Mouse (Mus musculus): ENCODE data around the gene Slc1a1.

The Slc1a1 gene

DNA sequence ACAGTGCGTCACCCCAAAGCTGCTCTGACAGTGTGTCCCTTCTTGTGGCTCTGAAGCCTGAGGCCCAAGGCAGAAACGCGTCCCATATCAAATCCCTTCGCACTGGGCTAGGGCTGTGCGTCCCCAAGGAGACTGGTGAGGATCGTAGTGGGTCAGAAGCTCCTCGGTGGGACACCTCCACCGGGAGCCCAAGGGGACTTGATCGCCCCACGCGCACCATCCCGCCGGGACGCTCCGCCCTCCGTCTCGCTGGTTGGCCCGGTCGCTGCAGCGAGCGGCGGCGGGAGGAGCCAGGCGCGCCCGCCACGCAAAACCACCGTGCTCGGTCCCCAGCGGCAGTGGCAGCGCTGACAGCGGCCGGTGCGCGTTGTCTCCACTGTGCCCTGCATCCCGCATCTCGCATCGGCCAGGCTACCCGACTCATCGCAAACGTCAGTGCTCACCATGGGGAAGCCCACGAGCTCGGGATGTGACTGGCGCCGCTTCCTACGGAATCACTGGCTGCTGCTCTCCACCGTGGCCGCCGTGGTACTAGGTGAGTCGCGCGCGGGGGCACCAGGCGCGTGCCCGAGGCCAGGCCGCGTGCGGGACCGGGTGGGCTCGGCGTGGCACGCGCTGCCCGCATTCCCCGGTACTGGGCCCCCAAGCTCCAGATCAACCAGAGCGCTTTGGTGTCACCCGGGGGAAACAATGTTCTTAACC, at the start of gene Slc1a1:
Gene Slc1a1 (plus strand): TSS at position 252 of the 702 bp plus-strand sequence.
- ATAC-seq (ENCODE audit: insufficient number of reproducible peaks, low FRiP score, low TSS enrichment) = peak; percentile 87

DNA sequence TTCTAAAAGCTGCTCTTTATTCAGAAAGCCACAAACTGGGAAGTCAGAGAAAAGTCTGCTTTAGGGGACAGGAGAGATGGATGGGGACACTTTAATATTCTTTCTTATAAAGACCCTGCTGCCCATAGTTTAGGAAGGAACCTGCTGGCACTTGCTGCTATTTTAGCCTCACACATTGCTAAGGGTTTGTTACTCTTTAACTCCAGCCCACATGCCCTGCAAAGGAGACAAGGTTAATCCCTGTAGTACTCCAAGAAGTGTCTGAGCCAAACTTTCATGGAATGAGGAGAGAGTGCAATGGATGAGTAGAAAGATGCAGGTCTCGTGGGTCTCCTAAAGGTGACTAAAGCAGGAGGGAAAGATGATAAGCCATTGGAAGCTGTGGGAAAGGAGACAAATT, 44.7 kb upstream of the Slc1a1 start:
- ATAC-seq (ENCODE audit: insufficient number of reproducible peaks, low FRiP score, low TSS enrichment) = no peak

DNA sequence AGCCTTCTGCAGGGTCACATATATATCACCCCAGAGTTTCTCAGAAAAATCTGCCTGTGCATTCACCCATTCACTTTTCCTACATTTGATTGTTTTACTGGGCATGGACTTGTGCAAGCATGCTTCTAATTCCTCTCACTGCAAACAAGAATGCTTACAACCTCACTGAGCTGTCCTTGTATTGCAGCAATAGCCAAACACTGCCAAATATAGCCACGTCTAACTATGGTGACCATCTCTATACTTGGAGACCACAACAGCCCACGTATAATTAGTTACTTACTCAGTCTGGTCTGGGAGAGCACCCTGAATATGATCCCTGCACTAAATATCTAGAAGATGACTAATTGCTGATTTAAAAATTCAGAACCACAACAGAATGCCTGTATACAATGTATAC, 41.5 kb upstream of the Slc1a1 start:
- no peak for ATAC-seq (ENCODE audit: insufficient number of reproducible peaks, low FRiP score, low TSS enrichment)

DNA sequence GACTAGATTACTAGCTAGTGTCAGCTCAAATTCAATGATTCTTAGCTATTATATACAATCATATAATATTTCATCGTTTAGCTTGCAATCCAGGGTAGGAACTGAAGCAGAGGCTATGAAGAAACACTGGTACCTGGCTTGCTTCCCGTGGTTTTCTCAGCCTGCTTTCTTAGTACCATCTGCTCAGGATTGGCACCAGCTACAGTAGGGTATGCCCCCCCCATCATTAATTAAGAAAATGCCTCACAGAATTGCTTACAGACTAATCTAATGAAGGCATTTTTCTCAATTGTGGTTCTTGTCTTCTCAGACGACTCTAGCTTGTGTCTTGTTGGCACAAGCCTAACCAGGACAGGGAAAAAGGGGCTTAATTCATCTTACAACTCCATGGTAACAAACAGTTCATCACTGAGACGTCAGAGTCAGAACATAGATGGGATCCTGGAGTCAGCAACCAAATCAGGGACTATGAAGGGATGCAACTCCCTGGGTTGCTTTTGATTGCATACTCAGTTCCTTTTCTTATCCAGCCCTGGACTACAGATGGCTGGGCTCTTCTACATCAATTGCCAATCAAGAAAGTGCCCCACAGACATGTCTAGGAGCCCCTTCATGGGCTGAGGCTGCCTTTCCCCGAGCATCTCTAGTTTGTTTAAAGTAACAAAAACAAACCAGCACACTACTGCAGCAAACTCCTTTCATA, 38.6 kb upstream of the Slc1a1 start:
- ATAC-seq (ENCODE audit: insufficient number of reproducible peaks, low FRiP score, low TSS enrichment) = no peak

DNA sequence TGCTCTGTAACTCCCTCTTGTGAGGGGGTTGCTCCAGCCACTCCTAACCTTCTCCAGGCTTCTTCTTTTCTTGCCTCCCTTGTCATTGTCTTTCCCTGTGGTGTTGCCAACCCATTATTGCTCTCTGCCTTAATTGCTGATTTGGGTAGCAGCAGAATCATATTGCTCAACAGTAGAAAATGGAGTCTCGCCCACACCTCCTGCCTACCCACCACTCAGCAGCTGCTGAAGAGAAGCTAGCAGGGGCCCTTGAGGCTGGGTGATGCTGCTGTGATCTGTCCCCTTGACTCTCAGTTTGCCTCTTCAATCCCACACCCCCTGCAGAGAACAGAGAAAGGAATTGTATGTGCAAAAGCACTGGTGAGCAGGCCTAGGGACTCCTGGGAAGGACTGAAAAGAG, 37.9 kb upstream of the Slc1a1 start:
- ATAC-seq (ENCODE audit: insufficient number of reproducible peaks, low FRiP score, low TSS enrichment) = no peak

DNA sequence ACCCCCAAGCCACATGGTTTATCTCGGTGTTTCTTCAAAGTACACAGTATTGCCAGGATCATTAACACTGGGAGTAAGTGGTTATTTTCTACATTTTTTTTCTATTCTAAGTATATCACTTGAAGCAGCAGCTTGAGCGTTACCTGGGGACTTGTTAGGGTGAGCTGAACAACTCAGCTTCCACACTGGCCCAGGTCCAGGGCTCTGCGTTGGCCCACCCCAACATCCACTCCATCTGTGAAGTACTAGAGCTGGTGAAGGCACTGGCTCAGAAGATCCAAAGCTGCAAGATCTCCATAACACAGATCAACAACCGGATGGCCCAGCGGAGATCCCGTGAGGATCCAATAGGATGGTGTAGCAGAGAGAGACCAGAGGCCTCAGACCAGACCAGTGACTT, 37.2 kb upstream of the Slc1a1 start:
- no peak for ATAC-seq (ENCODE audit: insufficient number of reproducible peaks, low FRiP score, low TSS enrichment)

DNA sequence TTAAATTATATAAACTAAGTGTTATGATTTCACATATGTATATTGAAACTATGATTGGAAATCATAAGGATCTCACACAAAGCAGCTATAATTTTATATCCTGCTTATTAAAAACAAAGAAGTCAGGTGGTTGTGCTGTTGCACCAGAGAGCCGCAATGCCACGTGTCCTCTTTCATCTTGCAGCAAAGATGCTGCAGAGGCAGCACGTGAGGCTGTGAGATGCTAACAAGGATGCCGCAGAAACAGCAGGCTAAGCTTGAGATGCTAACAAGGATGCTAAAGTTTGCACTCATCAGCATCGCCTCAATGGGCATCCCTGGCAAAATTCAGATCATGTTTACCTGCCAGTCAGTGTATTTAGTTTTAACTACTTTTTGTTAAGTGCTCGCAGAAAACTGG, 34.4 kb upstream of the Slc1a1 start:
- no peak for ATAC-seq (ENCODE audit: insufficient number of reproducible peaks, low FRiP score, low TSS enrichment)

DNA sequence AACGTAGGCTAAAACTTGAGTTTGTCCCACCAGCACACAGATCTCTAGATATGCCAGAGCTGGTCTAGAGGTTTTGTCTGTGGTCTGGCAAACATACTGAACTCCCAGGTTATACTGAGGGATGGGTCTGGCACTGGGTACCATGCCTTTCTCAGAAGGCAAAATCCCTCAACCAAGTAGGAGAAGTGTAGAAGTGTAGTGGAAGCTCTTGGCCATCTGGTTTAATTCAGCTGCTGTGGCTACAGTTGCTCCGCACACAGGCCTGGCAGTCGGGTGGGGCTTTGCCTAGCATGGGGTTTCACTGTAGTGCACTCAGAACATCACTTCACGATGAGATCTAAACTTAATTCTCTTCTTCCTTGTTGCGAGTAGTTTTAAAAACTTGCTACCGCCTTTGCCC, 28.6 kb upstream of the Slc1a1 start:
- no peak for ATAC-seq (ENCODE audit: insufficient number of reproducible peaks, low FRiP score, low TSS enrichment)

DNA sequence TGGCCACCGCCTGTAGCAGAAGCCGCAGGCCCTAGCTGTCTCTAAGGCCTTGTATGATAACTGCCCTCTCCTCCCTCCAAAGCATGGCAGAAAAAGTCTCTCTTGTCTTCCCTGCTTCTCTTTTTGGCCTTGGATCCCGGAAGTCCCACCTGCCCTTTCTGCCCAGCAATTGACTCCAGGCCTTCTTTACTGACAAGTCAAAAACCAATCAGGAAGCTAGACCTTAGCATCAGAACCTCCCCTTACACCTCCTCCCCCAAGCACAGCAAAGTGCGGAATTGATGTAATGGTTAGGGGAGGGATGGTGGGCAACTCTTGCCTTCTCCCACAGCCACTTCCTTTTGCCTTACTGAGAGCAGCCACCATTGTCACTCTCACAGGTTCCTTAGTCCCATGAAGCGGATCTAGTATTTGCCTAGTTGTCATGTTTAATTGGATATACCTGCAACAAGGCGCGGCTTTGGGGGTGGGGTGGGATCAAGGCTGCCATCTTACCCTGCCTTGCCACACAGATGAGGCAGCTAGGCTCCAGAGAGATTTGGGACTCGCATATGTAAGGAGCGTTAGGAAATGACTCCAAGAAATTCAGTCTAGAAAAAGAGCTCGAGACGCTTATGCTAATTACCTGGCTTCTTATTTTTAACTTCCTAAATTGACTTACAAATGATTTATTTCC, 27.9 kb upstream of the Slc1a1 start:
- no peak for ATAC-seq (ENCODE audit: insufficient number of reproducible peaks, low FRiP score, low TSS enrichment)

DNA sequence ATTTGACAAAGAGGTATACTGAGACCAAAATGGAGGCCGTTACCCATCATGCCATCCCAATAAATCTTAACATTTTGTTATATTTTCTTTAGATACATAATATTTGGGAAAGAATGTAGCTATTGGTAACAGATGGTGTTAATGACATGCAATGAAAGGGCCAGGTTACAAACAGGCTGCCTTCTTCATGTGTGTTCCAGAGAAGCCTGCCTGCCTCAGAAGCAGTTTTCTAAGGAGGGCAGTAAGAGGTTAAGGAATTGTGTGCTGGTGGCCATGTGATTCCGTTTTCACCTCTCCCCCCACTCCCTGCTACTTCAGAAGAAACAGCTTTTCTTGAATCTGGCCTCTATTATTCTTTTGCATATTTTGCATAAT, 27.4 kb upstream of the Slc1a1 start:
- ATAC-seq (ENCODE audit: insufficient number of reproducible peaks, low FRiP score, low TSS enrichment) = no peak

DNA sequence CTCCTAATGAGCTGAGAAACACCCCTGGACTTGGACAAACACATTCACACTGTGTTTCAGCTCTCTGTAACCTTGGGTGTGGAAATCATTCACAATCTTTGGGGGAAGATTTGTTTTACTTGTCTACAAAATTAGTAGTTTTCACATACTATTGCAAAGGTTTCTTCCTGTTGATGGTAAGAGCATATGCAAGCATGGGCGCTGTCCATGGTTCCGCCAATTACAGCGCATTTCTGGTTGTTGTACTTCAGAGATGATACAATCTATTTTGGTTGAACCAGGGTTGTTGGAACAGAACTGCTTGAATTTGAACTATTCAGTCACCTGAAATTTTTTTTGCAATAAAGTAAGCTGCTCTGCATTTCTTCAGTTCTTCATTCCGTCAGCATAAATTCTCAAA, 16.6 kb upstream of the Slc1a1 start:
- ATAC-seq (ENCODE audit: insufficient number of reproducible peaks, low FRiP score, low TSS enrichment) = no peak

DNA sequence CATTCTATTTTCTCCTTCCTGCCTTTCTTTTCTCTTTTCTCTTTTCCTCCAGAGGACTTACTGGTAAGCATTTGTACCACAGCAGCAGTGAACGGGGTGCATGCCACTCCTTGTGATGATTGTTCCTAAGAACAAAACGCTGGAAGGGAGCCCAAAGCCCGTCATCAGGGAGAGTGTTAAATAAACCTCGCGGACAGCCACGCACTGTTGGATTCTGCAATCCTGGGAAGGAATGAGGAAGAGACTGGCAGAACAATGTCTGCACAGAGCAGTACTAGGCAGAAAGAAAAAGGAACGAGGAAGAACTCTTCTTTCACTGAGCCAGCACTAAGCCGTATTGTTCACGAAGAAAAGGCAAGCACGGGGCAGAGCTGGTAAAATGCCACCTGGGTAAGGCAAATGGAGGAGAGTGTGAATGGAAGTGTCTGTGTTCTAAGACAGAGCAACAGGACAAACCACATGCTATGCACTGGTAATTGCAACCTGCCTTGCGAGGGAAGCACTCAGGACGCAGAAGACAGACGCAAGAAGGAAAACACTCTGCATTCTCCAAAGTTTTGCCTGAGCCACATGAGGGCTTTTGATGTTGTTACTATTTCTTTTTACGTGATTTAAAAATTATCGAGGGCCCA, 7.0 kb upstream of the Slc1a1 start:
- no peak; the same call in 1 of the 2 replicates for ATAC-seq (ENCODE audit: insufficient number of reproducible peaks, low FRiP score, low TSS enrichment)

DNA sequence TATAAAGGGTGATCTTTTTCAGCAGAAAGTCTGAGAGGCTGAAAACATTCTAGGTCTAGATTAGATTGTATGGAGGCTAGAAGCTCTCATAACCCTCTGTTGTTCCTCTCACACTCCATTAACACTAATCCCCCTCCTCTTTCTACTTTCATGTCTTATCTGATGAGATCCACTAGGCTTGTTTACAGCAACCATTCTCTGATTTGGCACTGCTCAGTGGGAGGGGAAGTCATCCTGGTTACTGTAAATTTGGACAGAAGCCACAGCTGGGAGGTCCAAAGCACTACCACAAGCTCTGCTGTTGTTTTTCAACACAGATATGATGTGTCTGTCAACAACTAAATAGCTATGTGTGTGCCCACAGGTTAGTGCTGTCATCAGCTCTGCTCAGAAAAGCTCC, 3.5 kb upstream of the Slc1a1 start:
- no peak for ATAC-seq (ENCODE audit: insufficient number of reproducible peaks, low FRiP score, low TSS enrichment)

DNA sequence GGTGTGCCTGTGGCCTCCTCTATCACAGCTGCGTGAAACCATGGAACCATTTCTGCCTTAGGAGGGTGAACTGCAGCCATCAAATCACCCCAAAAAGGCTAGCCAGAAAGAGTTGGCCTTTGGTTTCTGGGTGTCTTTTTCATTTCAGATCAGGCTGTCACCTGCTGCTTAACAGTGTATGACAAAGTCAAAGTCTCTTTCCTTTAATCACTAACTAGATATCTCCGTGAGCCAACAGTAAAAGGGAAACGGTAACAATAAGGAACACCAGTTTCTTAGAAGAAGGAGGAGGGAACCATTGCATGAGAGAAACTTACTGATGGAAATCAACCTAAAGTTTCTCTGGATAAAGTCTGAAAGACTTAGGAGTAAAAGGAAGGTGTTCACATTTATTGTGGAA, 2.2 kb upstream of the Slc1a1 start:
- ATAC-seq (ENCODE audit: insufficient number of reproducible peaks, low FRiP score, low TSS enrichment) = no peak

DNA sequence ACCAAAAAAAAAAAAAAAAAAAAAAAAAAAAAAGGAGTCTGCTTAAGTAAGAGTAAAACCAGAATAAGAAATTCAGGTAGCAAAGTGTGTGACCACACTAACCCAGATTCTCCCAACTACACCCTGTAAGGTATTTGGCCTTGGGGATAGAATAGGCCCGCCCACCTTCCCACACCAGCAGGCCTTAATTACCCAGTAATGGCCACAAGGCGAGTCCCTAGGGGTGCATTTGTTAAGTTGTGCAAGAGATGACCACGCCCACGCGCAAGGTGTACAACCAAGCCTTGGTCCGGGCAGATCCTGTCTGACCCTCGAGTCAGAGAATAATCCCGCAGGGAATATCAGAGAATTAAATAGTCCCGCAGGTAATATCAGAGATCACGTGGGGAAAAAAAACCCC, 461 bp upstream of the Slc1a1 start:
- peak; percentile 51 for ATAC-seq (ENCODE audit: insufficient number of reproducible peaks, low FRiP score, low TSS enrichment)

DNA sequence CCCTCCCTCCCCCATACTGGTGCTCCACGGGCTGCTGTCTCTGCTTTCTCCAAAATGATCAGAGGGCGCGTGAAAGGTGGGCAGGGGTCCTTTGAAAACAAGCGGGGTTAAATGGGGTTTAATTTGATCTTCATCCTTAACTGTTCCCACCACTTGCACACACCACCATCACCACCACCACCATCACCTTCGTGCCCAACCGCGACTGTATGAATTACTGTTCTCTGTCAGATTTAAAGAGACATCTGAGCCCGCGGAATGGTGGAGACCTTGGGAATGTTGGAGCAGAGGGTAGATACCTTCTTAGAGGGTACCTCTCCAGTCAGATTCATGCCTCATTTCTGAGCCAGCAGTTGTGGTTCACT, 633 bp downstream of the Slc1a1 start:
- ATAC-seq (ENCODE audit: insufficient number of reproducible peaks, low FRiP score, low TSS enrichment) = no peak; the same call in 1 of the 2 replicates

DNA sequence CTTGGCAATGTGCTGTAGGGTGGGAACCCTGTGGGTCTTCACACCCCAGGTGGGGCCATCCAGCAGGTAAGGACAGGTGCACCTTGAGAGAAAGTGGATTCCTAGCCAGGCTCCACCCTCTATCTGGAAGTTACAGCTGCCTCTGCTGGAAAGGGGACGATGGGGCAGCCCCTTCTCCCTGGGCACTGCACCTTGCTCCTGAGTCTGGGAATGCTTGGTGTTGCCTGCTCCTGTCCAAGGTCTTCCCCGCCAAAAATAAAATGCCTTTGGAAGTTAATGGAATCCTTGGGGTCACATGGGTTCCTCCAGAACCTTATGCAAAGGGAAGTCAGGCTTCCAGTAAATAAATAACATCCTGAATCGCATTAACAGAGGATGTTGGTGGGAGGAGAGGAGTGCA, 1.3 kb downstream of the Slc1a1 start:
- ATAC-seq (ENCODE audit: insufficient number of reproducible peaks, low FRiP score, low TSS enrichment) = no peak

DNA sequence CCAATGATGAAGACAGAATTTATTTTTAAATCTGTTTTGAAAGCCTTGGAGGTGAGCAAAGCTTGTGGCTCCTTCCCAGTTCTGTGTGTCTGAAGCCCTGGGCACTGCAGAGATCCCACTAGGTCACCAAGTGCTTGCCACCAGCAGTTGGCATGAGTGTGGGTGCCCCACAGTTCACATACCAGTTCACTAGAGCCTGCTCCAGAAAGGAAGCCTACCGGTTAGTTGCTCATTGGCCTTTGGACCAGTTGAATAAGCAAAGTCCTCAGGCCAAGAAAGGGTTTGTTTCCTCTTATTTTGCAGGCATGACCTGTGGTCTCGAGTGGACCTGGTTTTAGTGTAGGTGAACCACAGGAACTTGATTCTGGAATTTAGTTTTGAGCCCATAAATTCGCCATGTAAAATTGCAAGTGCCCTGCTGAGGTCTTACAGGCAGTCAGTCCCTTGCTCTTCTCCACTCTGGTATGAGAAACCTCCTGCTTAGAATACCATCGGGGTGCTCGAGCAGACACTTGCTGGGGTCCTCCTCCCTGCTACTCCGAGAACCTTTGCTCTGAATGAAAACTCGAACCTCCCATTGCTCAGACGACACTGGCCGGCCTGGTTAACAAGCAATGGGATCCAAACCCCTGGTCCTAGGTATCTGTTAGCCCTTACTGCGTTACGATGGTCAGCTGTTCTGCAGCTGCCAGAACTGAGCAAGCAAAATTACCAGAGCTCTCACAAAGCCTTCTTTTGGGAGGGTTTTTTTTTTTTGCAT, 2.0 kb downstream of the Slc1a1 start:
- no peak for ATAC-seq (ENCODE audit: insufficient number of reproducible peaks, low FRiP score, low TSS enrichment)

DNA sequence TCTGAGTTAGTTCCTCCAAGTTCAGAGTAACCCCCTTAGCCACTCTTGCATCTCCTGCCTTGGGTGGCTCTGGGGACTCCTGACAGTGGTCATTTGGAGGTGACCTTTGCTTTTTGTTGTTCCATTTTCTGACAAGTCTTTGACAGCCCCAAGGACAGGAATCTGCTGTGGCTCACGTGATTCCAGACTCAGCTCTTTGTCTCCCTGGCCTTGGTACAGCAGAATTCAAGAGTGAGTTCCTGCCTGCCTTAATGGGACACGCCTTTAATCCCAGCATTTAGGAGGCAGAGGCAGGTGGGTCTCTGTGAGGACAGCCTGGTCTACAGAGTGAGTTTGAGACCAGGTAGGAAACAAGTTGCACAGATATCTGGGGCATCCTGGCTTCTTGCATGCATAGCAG, 3.9 kb downstream of the Slc1a1 start:
- no peak for ATAC-seq (ENCODE audit: insufficient number of reproducible peaks, low FRiP score, low TSS enrichment)

DNA sequence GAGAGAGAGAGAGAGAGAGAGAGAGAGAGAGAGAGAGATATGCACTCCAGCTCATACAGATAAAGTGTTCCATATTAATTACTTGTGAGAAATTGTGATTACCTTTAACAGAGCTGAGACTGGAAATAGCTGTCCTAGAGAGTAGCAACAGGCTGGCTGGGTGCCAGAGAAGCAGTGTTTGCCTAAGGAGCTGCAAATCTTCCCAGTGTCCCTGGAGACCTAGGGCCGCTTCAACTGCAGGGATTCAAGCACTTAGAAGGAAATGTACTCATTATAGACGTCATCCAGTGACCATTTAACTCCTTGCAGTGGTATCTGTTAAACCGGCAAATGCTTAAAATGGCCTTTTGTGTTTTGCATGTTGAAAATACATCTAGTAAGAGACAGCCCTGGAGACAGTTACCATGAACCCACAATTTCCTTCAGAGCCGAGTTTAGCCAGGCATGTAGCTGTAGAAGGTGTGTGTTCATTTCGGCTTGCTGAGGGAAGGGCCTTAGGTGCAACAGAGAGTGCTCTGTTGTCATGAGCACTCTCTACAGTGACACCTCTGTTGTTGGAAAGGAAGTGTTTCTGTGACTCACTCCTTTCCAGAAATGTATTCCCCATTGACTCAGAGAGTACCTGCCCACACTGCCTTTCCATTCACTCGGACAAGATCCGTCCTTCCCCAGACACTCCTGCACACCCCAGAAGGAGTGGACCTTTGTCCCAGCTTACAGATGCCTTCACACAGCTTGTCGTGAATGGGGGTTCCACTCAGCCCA, 10.3 kb downstream of the Slc1a1 start:
- no peak for ATAC-seq (ENCODE audit: insufficient number of reproducible peaks, low FRiP score, low TSS enrichment)
